Mouse (Mus musculus) myocyte (in vitro differentiated cells): ENCODE measurements around the gene Cab39. TPM values are rescaled to one million over a fixed set of nuclear protein-coding genes. Genes with fewer than 3 reads are reported as not detected.
A peak's percentile ranks its signal among the peaks of the same experiment; 100 is the strongest.

Source experiments
- H3K27me3 ChIP-seq: one replicate; pipeline ENCODE4 v1.6.1; 2011; ENCODE audit not compliant: control insufficient read depth, insufficient read depth, insufficient read length
- H3K36me3 ChIP-seq: one replicate; pipeline ENCODE4 v1.6.1; 2011; ENCODE audit not compliant: control insufficient read depth, insufficient read depth
- H3K4me2 ChIP-seq: one replicate; pipeline ENCODE4 v1.6.1; 2011; ENCODE audit warnings: low read depth, control low read depth
- H3K4me3 ChIP-seq: one replicate; pipeline ENCODE4 v1.5.1; 2011; ENCODE audit warnings: mild to moderate bottlenecking, control low read depth, moderate library complexity
- H3K79me2 ChIP-seq: one replicate; pipeline ENCODE4 v1.6.1; 2011; ENCODE audit not compliant: control insufficient read depth, insufficient read depth
- H3ac ChIP-seq: one replicate; pipeline ENCODE4 v1.6.1; 2011; ENCODE audit not compliant: control insufficient read depth, insufficient read length
- CEBPB ChIP-seq: IDR thresholded peaks from 2 replicates; pipeline ENCODE4 v1.6.1; 2011; ENCODE audit warnings: mild to moderate bottlenecking, moderate library complexity; ENCODE audit not compliant: poor library complexity, insufficient read depth, severe bottlenecking
- E2F4 ChIP-seq: IDR thresholded peaks from one replicate; pipeline ENCODE4 v1.6.1; 2011; ENCODE audit warnings: mild to moderate bottlenecking, control low read depth, moderate library complexity; ENCODE audit not compliant: insufficient read depth
- MAX ChIP-seq: IDR thresholded peaks from one replicate; pipeline ENCODE4 v1.6.1; 2011; ENCODE audit warnings: low read depth, mild to moderate bottlenecking, control low read depth
- MYOD1 ChIP-seq, 3 experiments: IDR thresholded peaks; one replicate each; pipeline ENCODE4 v1.6.1; 2011; ENCODE audit warnings: control low read depth in 2 of 3, low read depth in 2 of 3, mild to moderate bottlenecking in 2 of 3, moderate library complexity in 1 of 3; ENCODE audit not compliant: insufficient read length in 2 of 3, control insufficient read depth in 1 of 3
- MYOG ChIP-seq, 3 experiments: IDR thresholded peaks; one replicate each; pipeline ENCODE4 v1.6.1; 2011; ENCODE audit warnings: control low read depth in 2 of 3, low read depth in 2 of 3, mild to moderate bottlenecking in 2 of 3; ENCODE audit not compliant: insufficient read length in 2 of 3, control insufficient read depth in 1 of 3, insufficient read depth in 1 of 3
- POLR2A ChIP-seq: IDR thresholded peaks from one replicate; pipeline ENCODE4 v1.6.1; 2011; ENCODE audit warnings: low read depth, mild to moderate bottlenecking, control low read depth, moderate library complexity; ENCODE audit not compliant: insufficient read length
- POLR2AphosphoS2 ChIP-seq: IDR thresholded peaks from one replicate; pipeline ENCODE4 v1.6.1; 2011; ENCODE audit warnings: low read depth, control low read depth; ENCODE audit not compliant: insufficient read length
- REST ChIP-seq: IDR thresholded peaks from one replicate; pipeline ENCODE4 v1.6.1; 2011; ENCODE audit warnings: mild to moderate bottlenecking, control low read depth, moderate library complexity; ENCODE audit not compliant: insufficient read depth, insufficient read length
- SRF ChIP-seq: IDR thresholded peaks from one replicate; pipeline ENCODE4 v1.6.1; 2011; ENCODE audit warnings: low read depth; ENCODE audit not compliant: control insufficient read depth, insufficient read length
- TCF12 ChIP-seq: IDR thresholded peaks from one replicate; pipeline ENCODE4 v1.6.1; 2011; ENCODE audit warnings: mild to moderate bottlenecking, control low read depth; ENCODE audit not compliant: poor library complexity, insufficient read depth, severe bottlenecking
- TCF3 ChIP-seq: IDR thresholded peaks from one replicate; pipeline ENCODE4 v1.6.1; 2011; ENCODE audit warnings: low read depth, control low read depth; ENCODE audit not compliant: insufficient read length
- USF1 ChIP-seq: IDR thresholded peaks from one replicate; pipeline ENCODE4 v1.6.1; 2011; ENCODE audit warnings: low read depth, mild to moderate bottlenecking, control low read depth, moderate library complexity
- polyA plus RNA-seq: library from polyadenylated mRNA; unstranded; fragments of >200 nt; fragmentation: generic; extraction: Trizol; gene quantifications from one replicate; pipeline ENCODE4 v1.2.1, GENCODE M21; 2012; ENCODE audit warnings: missing spikeins

Cab39 gene
- polyA plus RNA-seq, 1 experiment: 29.0 TPM

GRCm38 (mm10) chr1:85822239-85822638 is 29.0 kb downstream of the Cab39 start:
- Histone ChIP-seq H3K79me2 (peaks cover 29% of the 10 kb centered on the region), H3K27me3 (no peaks in the 10 kb centered on the region), H3ac (no peak overlapping the region), H3K4me3 (no peak overlapping the region), H3K4me2 (no peak overlapping the region), H3K36me3 (peaks cover 36% of the 10 kb centered on the region)
- no peak for TF ChIP-seq USF1
- TF ChIP-seq TCF3: no peak
- no peak for TF ChIP-seq POLR2A
- TF ChIP-seq MAX: no peak
- TF ChIP-seq REST: no peak
- no peak for TF ChIP-seq SRF
- no peak for TF ChIP-seq CEBPB
- TF ChIP-seq POLR2AphosphoS2: no peak
- no peak for TF ChIP-seq TCF12
- no peak for TF ChIP-seq MYOG (IDR thresholded peaks at IDR 0.05; ENCODE audit: control insufficient read depth in 1 of 3, insufficient read depth in 1 of 3, insufficient read length in 2 of 3, low read depth in 2 of 3)
- TF ChIP-seq MYOD1 (IDR thresholded peaks at IDR 0.05; ENCODE audit: control insufficient read depth in 1 of 3, insufficient read length in 2 of 3, low read depth in 2 of 3): no peak
- TF ChIP-seq E2F4: no peak

- no peak overlapping the region for H3K4me3 ChIP-seq
- TF ChIP-seq TCF12: no peak
- no peak for TF ChIP-seq TCF3
- TF ChIP-seq MAX: no peak
- TF ChIP-seq MYOG (IDR thresholded peaks at IDR 0.05; ENCODE audit: control insufficient read depth in 1 of 3, insufficient read depth in 1 of 3, insufficient read length in 2 of 3, low read depth in 2 of 3): no peak
- peaks cover 26% of the 10 kb centered on the region for H3K36me3 ChIP-seq
- peaks cover 39% of the 10 kb centered on the region for H3K79me2 ChIP-seq
- H3K27me3 ChIP-seq: no peaks in the 10 kb centered on the region
- H3ac ChIP-seq: no peak overlapping the region
- H3K4me2 ChIP-seq: no peak overlapping the region
Observed at GRCm38 (mm10) chr1:85824905-85825304, 31.7 kb downstream of the Cab39 start.

- Histone ChIP-seq H3ac (no peak overlapping the region), H3K36me3 (peaks cover 21% of the 10 kb centered on the region), H3K4me3 (no peak overlapping the region), H3K79me2 (peaks cover 55% of the 10 kb centered on the region), H3K27me3 (no peaks in the 10 kb centered on the region), H3K4me2 (no peak overlapping the region)
- TF ChIP-seq E2F4 (no peak), MAX (no peak), TCF12 (no peak)
Observed at GRCm38 (mm10) chr1:85827166-85827565, 33.9 kb downstream of the Cab39 start.

- Histone ChIP-seq H3K4me2 (no peak overlapping the region), H3K79me2 (peaks cover 56% of the 10 kb centered on the region), H3ac (no peak overlapping the region), H3K4me3 (no peak overlapping the region), H3K27me3 (no peaks in the 10 kb centered on the region), H3K36me3 (peaks cover 14% of the 10 kb centered on the region)
- no peak for TF ChIP-seq CEBPB
- TF ChIP-seq MYOG (IDR thresholded peaks at IDR 0.05; ENCODE audit: control insufficient read depth in 1 of 3, insufficient read depth in 1 of 3, insufficient read length in 2 of 3, low read depth in 2 of 3): no peak
- TF ChIP-seq SRF: no peak
- TF ChIP-seq E2F4: no peak
- no peak for TF ChIP-seq MYOD1 (IDR thresholded peaks at IDR 0.05; ENCODE audit: control insufficient read depth in 1 of 3, insufficient read length in 2 of 3, low read depth in 2 of 3)
- no peak for TF ChIP-seq TCF12
- TF ChIP-seq POLR2AphosphoS2: no peak
- TF ChIP-seq POLR2A: no peak
Observed at GRCm38 (mm10) chr1:85829016-85829415, 35.8 kb downstream of the Cab39 start.

- peaks cover 10% of the 10 kb centered on the region for H3K36me3 ChIP-seq
- H3ac ChIP-seq: no peak overlapping the region
- no peak overlapping the region for H3K4me3 ChIP-seq
- no peaks in the 10 kb centered on the region for H3K27me3 ChIP-seq
- H3K4me2 ChIP-seq: peak overlapping the region; percentile 16
- no peak for TF ChIP-seq REST
- TF ChIP-seq USF1: peak; percentile 36
- H3K79me2 ChIP-seq: peaks cover 26% of the 10 kb centered on the region
Observed at GRCm38 (mm10) chr1:85838056-85838455, 44.8 kb downstream of the Cab39 start.

GRCm38 (mm10) chr1:85839356-85839755 is 46.1 kb downstream of the Cab39 start:
- Histone ChIP-seq H3K4me2 (no peak overlapping the region), H3K4me3 (no peak overlapping the region), H3K27me3 (no peaks in the 10 kb centered on the region), H3K79me2 (peaks cover 16% of the 10 kb centered on the region), H3ac (no peak overlapping the region), H3K36me3 (peaks cover 21% of the 10 kb centered on the region)
- TF ChIP-seq MYOG (IDR thresholded peaks at IDR 0.05; ENCODE audit: control insufficient read depth in 1 of 3, insufficient read depth in 1 of 3, insufficient read length in 2 of 3, low read depth in 2 of 3) (no peak), POLR2A (no peak), CEBPB (no peak), MYOD1 (IDR thresholded peaks at IDR 0.05; ENCODE audit: control insufficient read depth in 1 of 3, insufficient read length in 2 of 3, low read depth in 2 of 3) (no peak), TCF3 (no peak), POLR2AphosphoS2 (no peak), MAX (no peak), REST (no peak), SRF (no peak), TCF12 (no peak), E2F4 (no peak), USF1 (no peak)
